Mouse (Mus musculus): ENCODE data around the gene Mfn2.

Gene Mfn2

DNA sequence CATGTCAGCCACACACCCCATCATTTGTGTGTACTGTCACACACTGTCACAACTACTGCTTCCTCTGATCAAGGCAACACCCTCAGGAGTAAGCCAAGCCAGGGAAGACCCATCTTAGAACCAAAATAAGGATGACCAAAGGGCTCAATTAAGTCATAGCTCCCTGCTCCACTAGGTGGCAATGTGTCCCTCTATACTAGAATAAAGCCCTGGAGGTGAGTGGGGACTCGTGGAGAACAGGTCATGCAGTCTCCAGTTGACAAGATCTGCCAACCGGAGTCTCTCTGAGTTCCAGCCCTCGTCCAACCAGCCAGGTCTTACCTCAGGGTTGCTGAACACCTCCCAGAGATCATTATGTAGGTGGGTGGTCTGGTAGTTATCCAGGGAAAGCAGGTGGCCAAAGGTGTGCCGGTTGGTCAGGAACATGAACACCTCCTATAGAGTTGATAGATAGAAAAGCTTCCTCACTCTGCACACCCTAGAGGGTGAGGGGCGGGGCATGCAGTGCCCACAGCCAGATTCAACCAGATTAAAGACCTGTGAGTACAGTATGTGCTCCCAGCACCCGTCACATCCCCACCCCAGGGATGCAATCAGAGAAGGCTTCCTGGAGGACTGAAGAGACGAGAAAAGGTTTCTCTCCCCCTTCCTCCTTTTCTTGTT is 14.1 kb upstream of the Mfn2 start:
- peak; percentile 47 for DNase-seq (ENCODE audit: low spot score)

DNA sequence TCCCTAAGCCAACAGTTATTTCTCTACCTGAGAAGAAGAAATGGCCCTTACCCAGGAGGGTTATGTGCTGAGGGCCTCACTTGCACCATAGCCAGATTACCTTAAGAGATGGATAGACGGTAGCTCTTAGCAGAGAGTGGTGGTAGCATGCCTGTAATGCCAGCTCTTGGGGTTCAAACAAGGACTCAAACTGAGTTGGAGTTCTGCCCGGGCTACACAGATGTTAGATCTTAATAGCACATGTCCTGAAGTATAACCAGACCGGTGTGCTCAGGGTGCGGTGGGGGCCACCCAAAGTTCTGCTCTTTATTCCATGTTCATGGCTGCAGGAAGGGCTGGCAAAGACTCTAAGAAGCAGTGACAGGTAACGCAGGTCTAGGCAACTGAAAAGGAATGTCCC is 5.0 kb upstream of the Mfn2 start:
- DNase-seq (ENCODE audit: low spot score), result no peak

DNA sequence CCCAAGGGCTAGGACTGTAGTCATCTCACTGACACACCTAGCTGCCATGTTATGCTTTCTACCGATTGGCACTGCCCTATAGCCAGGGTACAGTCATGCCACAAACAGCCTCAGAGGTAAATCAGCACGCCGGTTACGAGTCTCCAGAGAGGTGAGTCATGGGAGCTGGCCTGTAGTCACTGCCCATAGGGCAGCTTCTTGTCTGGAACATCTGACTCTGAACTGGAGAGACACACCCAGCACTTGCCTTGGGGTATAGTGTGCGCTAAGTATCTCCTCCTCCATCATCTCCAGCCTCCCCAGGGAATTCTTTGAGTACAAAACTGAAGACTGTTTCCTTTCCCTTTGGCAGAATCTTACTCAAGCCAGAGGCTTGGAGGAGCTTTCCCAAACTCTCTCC is 1.7 kb upstream of the Mfn2 start:
- peak; percentile 27 for DNase-seq (ENCODE audit: low spot score)

DNA sequence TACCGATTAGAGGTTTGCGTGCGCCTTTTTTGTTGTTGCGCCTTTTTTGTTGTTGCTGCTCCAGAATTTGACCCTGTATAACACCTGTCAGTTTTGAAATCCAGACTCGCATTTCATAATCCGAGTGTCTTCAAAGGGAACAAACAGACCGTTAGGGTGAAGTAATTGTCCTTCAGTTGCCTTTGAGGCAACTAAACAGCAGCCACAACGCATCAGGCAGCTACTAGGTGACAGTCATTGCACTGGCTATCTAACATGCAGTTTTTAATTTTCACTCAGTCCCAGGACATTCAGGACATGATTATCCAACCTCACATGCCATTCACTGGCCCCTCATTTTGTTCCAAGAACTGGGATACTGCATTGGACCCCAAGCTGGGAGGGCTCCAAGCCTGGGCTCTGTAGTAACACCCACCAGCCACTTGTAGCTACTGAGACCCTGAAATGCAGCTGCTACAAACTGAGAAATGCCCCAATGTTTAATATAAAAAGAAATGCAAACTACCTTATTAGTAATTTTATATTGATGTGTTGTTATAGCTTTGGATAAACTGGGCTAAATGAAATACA is 671 bp upstream of the Mfn2 start:
- DNase-seq (ENCODE audit: low spot score), result no peak

DNA sequence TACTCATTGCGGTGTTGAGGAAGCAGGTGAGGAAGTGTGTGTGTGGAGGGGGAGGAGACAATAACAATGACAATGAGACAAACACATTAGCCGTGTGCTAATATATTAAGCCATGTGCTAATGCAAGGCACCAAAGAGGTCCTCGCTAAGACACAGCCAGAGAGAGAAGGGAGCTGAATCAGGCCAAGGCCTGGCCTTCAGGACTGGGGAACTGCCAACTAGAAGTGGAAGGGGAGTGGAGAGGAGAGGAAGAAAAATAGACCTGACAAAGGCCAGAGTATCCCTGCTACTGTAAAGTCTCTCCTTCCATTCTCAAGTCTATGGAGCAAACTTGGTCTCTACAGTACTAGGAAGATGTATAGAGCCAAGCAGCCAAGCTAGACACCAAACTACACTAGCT is 903 bp downstream of the Mfn2 start:
- no peak for DNase-seq (ENCODE audit: low spot score)

DNA sequence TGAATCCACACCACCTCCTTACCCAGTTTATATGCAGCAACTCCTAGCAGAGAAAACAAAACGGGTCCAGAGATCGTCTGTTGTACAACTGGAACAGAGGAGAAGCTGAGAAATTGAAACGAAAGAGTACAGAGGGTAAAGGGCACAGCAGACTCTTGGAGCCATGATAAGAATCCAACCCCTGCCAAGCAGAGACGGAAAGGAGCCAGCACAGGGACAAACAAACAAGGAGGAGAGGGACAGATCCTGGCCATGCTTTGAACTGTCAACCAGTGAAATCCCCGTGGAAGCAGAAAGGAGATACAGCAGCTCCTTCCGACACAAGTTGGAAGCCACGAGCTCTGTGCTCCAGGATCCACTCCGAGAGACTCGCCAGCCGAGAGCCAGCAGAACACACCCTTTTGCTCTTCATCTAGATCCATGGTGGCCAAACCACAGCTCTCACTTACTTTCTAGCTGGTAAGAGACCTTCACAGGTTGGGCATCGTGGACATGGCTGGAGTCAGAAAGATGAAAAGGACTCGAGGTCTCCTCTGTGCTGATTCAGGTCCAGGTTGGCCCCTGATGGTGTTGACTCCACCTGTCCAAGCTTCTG is 1.5 kb downstream of the Mfn2 start:
- DNase-seq (ENCODE audit: low spot score), result no peak

DNA sequence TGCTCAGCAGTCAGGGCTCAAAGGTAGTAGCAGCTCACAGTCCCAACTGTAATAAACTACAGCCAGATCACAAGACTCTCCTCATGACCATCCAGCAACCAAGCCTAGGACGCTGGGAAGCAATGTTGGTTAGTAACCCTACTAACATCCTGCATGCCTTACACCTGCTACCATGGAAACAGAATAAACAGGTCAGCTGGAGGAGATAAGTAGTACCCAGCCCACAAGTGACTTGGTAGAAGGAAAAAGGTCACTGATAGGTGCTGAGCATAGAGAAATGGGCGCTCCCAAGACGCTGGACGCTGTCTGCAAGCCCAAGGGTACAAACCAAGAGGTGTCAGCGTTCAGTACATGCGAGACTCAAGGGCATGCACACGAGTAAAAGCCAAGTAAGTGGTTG is 4.1 kb downstream of the Mfn2 start:
- DNase-seq (ENCODE audit: low spot score), result no peak

DNA sequence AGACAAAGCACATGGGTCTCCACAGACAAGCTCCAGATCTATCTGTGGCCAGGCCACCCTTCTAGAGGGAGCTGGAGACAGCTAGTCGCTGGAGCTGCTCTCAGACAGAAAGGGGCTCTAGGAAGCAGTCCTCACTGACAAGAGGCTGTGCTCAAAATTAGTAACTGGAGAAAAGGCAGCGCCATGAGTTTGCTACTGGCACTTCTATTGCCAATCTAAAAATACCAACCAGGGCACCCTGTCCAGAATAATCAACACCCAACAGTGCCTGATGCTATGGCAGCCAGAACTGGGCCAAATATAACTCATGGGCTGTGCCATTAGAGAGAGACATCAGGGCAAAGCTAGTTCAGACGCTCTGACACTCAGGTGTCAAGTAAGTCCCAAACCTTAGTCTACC is 7.2 kb downstream of the Mfn2 start:
- no peak for DNase-seq (ENCODE audit: low spot score)

DNA sequence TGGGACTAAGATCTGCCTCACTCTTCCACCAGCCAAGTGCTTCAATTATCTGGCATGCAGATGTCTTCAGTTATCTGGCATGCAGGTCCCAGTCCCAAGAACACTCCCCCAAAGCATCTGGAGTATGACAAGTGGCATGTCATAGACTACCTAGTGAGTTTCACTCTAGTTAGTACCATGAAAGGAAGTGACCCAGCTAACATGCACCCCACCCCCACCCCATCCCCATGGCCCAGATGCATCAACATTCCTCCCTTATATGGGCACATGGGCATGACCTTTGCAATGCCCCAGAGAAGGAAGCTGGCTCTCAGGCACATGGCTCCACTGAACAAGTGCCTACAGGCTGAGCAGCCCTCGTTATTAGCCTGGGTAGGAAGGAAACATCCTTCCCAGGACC is 8.1 kb downstream of the Mfn2 start:
- DNase-seq (ENCODE audit: low spot score), result no peak

DNA sequence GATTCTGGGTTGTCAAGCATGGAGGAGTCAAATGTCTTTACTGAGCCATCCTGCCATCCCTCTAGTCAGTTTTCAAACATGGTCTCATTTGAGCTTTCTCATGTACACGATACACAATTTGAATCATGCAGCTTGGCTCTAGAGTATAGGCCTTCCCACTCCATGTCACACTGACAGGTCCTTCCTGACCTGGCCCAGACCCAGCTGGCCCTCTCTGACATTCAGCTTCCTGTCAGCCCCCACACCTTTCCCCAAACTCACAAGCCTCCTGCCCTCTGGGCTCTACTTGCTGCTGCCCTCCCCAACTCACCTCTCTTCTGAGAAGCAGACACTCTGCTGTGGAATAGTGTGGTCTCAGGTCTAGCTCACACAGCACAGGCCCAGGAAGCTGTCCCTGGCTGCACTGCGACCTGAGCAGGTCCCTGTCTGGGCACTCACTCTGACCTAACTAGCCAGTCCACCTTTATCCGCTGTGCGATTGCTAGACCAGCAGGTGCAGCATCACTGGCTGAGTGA is 8.6 kb downstream of the Mfn2 start:
- DNase-seq (ENCODE audit: low spot score), result no peak

DNA sequence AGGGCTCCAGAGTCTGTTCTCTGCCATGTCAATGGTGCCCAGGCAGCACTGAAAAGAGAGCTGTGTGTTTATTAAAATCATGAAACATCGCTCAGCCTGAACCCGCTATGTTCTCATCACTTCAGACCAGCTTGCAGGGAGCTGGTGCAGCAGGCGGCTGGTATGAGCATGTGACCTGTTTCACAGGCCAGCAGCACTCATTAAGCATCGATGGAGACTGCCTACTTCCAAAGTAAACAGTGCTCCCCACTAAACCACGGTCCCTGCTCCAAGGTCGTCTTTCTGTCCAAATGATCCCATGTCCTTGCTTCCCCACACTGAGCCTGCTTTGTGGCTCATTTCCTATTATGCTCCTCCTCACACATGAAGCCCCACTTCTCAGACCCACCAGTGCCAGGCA is 14.2 kb downstream of the Mfn2 start:
- DNase-seq (ENCODE audit: low spot score), result no peak

DNA sequence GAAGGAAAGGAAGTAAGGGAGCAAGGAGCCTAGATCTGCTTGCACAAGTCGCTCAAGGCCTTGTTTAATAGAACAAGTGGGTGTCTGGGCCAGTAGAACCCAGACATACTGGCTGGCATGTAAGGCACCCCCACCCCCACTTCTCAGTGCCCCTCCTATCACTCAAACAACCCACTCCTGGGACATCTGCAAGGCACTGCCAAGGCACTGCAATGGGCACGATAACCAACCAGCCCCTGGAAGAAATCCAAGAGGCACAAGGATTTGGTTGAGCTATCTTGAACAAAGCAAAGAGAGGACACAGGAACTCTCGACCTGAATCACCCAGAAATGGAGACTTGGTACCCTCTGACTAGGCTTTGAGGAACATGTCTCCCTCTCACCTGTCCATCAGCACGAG is 16.3 kb downstream of the Mfn2 start:
- DNase-seq (ENCODE audit: low spot score), result no peak

DNA sequence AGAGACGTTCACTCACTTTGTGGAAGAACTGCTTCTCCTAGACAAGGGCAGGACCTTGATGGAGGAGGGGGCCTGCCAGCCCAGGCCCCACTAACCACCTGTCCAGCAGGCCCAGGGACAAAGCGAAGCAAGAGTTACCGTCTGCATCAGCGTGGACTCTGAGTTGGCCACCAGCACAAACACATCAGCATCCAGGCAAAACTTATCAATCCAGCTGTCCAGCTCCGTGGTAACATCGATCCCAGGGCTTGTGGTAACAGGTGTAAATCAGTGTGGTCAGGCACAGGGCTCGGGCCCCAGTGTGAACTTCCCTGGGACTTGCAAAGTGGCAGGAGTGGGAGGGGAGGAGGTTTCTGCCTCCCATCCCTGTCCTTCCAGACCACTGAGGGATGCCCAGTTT is 17.2 kb downstream of the Mfn2 start:
- no peak for DNase-seq (ENCODE audit: low spot score)

DNA sequence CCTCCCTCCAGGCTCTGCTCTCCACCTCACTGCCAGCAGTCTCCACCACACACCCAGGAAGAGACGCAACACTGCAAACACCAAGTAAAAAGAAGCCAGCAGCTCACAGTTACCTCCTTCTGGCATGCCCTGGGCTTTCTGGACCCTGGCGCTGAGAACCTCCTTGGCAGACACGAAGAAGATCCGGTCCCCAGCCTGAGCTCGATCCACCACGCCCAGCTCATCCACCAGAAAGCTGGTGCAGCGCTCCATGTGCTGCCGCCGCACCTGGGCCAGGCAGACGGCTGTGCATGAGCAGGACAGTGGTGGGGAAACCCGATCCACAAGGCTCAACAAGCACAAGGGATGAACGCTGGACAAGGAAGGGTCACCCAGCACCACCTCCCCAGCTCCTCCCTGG is 18.3 kb downstream of the Mfn2 start:
- DNase-seq (ENCODE audit: low spot score), result no peak

DNA sequence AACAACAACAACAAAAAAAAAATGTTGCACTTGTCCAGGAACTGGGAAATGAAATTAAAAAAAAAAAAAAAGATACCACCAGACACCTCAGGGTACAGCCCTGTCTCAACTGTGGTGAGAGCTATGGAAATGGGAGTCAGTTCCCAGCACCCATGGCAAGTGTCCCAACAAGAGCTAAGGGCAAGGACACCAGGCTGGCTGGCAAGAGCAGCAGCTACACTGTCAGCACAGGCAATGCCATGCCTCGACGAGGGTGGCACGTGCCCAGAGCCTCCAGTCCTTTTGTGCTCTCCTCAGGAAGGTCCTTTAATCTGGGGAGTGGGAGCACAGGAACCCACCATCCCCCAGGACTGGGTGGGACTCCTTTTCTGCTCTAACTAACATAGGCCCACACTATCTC is 20.4 kb downstream of the Mfn2 start:
- DNase-seq (ENCODE audit: low spot score), result no peak

DNA sequence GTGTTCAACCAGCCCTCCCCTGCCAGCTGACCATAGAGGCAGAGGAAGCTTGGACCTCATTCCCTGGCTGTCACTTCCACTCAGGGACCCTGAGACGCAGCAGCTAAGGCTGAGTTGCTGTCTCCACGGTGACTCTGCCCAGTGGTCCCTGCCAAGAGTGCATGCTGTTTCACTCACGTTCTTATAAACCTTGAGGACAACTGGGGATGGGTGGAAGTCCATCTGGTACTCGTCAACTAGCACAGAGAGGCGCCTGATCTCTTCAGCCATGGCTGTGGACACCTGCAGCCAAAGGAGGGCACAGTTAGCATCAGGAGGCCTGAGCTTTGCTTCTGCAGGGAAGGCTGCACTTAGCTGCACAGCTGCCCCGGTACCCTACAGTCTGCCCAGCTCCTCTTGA is 21.5 kb downstream of the Mfn2 start:
- no peak for DNase-seq (ENCODE audit: low spot score)

DNA sequence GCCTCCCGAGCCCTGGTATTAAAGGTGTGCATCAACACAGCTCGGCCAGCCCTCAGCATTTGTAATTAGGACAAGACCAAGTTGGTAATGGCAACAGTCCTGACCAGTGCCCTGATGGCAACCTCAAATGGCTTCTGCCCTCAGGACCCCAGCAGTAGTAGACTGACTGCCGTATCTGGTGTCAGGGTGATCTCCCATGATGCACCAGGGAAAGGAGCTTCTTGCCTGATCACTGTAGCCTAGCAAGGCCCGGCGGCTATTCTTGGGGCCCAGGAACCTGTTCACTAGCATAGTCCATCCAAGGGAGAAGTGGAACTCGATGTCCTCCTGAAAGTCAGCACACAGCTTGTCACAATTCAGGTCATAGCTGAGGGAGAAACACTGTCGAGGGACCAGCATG is 22.7 kb downstream of the Mfn2 start:
- no peak for DNase-seq (ENCODE audit: low spot score)

DNA sequence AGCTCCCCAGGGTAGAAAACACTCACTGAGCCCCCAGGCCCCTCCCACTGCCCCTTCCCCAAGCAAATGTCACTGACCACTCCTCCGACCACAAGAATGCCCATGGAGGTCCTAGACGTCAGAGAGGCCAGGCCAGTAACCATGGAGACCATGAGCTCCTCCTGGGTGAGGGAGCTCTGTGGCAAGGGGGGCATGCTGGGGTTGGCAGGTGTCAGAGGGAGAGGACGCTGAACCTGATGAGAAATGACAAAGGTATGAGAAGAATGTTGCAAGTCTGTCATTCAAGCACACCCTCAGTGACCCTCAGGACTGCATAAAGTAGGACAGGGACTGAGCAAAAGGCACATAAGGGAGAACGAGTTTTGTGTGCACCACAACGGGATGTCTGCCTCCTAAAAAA is 24.6 kb downstream of the Mfn2 start:
- DNase-seq (ENCODE audit: low spot score), result no peak

DNA sequence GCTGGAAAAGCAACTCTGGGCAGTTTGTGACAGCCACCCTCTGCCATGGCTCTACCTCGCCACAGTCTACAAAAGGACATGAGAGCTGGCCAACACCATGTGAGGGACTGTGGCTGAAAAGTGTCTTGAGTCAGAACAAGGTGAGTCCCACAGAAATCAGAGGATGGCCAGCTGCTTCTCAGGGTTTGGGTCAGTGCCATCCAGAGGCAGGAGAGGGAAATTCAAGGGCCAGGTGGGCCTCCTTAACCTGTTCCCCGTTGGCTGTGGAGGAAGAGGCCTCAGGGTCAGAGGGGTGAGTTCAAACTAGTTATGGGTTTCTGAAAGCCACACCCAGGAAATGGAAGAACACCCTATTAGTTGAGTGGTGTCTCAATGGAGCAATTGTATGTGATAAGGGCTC is 25.0 kb downstream of the Mfn2 start:
- DNase-seq (ENCODE audit: low spot score), result no peak

DNA sequence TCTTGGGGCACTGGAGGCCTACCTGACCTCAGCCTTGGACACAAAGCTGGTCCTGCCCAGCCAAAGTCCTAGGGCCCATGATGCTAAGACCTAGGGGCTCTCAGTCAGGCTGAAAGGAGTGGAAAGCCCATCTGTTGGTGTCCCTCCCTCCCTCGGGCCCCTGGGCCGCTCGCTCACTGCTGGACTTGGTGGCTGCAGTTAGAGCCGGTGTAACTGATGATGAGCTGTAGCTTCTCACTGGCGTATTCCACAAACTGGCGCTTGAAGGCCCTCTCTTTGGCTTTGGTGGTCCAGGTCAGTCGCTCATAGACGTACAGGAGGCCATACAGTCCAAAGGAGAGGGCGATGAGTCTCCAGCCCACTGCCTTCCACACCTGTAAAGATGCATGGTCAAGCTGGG is 26.0 kb downstream of the Mfn2 start:
- DNase-seq (ENCODE audit: low spot score), result no peak

DNA sequence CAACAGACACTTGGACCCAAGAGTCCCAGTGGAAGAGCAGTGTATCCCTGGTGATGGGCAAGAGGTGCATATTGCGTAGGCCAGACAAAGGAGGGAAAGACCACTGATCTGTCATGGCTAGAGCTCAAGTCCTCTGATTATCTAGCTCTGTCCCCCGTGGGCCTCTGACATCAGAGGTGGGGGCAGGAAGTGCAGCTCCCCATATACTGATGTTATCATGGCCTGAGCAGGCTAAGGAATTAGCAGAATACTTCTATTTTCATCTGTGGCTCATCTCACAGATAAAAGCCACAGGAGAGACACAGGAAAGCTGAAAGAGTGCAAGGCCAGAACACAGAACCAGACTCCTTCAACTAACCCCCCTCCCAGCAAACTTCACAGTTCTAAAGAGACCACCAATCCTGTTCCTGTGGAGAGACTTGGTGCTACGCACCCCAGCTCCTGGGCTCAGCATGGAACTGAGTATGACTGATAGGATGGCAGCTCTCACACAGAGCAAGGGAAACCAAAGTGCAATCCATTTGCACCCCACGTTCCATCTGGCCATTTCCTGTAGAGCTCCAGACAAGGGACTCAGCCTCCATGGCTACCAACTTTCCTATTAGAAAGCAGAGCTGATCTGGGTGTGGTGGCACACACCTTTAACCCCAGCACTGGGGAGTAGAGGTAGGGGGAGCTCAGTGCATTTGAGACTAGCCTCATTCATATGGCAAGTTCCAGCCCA is 28.5 kb downstream of the Mfn2 start:
- no peak for DNase-seq (ENCODE audit: low spot score)

DNA sequence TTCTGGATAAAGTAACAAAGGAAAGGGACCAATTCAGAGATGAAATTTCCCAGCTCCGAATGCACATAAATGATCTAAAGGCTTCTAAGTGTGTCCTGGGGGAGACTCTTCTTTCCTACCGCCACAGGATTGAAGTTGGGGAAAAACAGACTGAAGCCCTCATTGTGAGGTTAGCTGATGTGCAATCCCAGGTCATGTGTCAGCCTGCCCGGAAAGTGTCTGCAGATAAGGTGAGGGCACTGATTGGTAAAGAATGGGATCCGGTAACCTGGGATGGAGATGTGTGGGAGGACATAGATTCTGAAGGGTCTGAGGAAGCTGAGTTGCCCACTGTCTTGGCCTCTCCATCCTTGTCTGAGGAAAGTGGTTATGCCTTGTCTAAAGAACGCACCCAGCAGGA is 35.3 kb downstream of the Mfn2 start:
- DNase-seq (ENCODE audit: low spot score), result no peak

DNA sequence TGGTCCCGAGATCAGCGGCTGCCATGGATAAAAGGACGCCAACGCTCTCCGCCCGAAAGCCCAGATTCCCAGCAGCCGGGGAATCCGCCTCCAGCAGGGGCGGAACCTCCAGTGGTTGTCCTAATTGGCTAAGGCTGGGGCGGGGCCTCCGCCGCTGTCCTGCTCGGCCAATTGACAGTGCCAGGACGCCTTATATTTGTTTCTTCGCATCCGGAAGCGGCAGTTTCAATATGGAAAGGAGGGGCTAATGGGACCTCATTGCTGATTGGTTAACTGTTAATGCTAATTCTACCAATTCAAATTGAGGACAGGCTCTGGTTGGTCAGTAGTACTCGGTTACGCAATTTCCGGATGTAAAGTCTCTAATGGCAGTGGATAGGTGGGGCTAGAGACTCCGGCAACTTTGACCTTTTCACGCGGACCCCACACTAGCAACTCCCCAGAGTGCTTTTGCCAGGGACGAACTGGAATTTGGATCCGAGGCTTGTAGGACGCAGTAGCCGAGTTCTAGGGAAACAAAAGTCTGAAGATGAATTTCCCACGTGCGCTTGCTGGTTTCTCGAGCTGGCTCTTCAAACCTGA is 36.0 kb downstream of the Mfn2 start, which contains the start of the genes Miip and Fv1:
TSS of gene Miip (minus strand) at position 367 of the 582 bp plus-strand sequence.
TSS of gene Fv1 (plus strand) at position 530 of the 582 bp plus-strand sequence.
- DNase-seq (ENCODE audit: low spot score), result peak; percentile 76
